Mouse (Mus musculus): Measurements from ENCODE around the gene Zc3h12b. TPM values are rescaled to one million over a fixed set of nuclear protein-coding genes. Genes with fewer than 3 reads are reported as not detected.

Zc3h12b gene
- 3.7 and 4.7 TPM in 2 replicates for polyA plus RNA-seq (2014; fragmentation: Nextera tagmentation; extraction: Ambion mirVana)

- Histone ChIP-seq H3K4me2 (ENCODE audit: low read depth, low read length) (peak within 1 kb of the TSS; percentile 47), H3K27me3 (ENCODE audit: control insufficient read depth, insufficient read depth, low read length) (no peaks in the 10 kb centered on the region), H3K4me3 (ENCODE audit: low read depth, low read length) (peak within 1 kb of the TSS; percentile 43), H3K27ac (ENCODE audit: low read depth, low read length) (peak within 1 kb of the TSS; percentile 44), H3K9me3 (ENCODE audit: control insufficient read depth, low read length) (no peaks in the 10 kb centered on the region), H3K9ac (replicated peaks; ENCODE audit: low read depth, low read length) (peak within 1 kb of the TSS; percentile 44; the same call in 1 of the 2 replicates), H3K4me1 (ENCODE audit: control insufficient read depth, insufficient read depth, low read length) (no peaks in the 10 kb centered on the region), H3K36me3 (ENCODE audit: control insufficient read depth, insufficient read depth, low read length) (no peaks in the 10 kb centered on the region)
- 16% methylated on average over 40 of the region's 46 CpGs for WGBS
- ATAC-seq (ENCODE audit: low read depth) = peak; percentile 99
Measured at GRCm38 (mm10) chrX:95711227-95712111, at the start of gene Zc3h12b. Gene Zc3h12b (plus strand): TSS chrX:95711678.

- 96% methylated on average over 1 of the region's 1 CpGs for WGBS
- Histone ChIP-seq H3K4me1 (ENCODE audit: control insufficient read depth, insufficient read depth, low read length) (no peaks in the 10 kb centered on the region), H3K9ac (replicated peaks; ENCODE audit: low read depth, low read length) (no peak overlapping the region), H3K36me3 (ENCODE audit: control insufficient read depth, insufficient read depth, low read length) (no peaks in the 10 kb centered on the region), H3K27me3 (ENCODE audit: control insufficient read depth, insufficient read depth, low read length) (no peaks in the 10 kb centered on the region), H3K4me2 (ENCODE audit: low read depth, low read length) (no peak overlapping the region), H3K9me3 (ENCODE audit: control insufficient read depth, low read length) (no peaks in the 10 kb centered on the region), H3K4me3 (ENCODE audit: low read depth, low read length) (no peak overlapping the region), H3K27ac (ENCODE audit: low read depth, low read length) (no peak overlapping the region)
- no peak for ATAC-seq (ENCODE audit: low read depth)
Measured at GRCm38 (mm10) chrX:95682206-95682605, 29.3 kb upstream of the Zc3h12b start.

GRCm38 (mm10) chrX:95687119-95687518 is 24.4 kb upstream of the Zc3h12b start:
- H3K9ac ChIP-seq (replicated peaks; ENCODE audit: low read depth, low read length) = no peak overlapping the region

GRCm38 (mm10) chrX:95738253-95738652 is 26.8 kb downstream of the Zc3h12b start:
- Histone ChIP-seq H3K27ac (ENCODE audit: low read depth, low read length) (no peak overlapping the region), H3K4me2 (ENCODE audit: low read depth, low read length) (no peak overlapping the region), H3K27me3 (ENCODE audit: control insufficient read depth, insufficient read depth, low read length) (no peaks in the 10 kb centered on the region), H3K9ac (replicated peaks; ENCODE audit: low read depth, low read length) (no peak overlapping the region), H3K4me1 (ENCODE audit: control insufficient read depth, insufficient read depth, low read length) (no peaks in the 10 kb centered on the region), H3K4me3 (ENCODE audit: low read depth, low read length) (no peak overlapping the region), H3K36me3 (ENCODE audit: control insufficient read depth, insufficient read depth, low read length) (no peaks in the 10 kb centered on the region), H3K9me3 (ENCODE audit: control insufficient read depth, low read length) (no peaks in the 10 kb centered on the region)
- 37% methylated on average over 2 of the region's 2 CpGs for WGBS
- no peak for ATAC-seq (ENCODE audit: low read depth)

More at GRCm38 (mm10) chrX:95687119-95687518, 24.4 kb upstream of the Zc3h12b start:
- H3K4me2 ChIP-seq (ENCODE audit: low read depth, low read length) = no peak overlapping the region
- ATAC-seq (ENCODE audit: low read depth) = no peak
- 64% methylated on average over 1 of the region's 1 CpGs for WGBS
- no peak overlapping the region for H3K4me3 ChIP-seq (ENCODE audit: low read depth, low read length)
- H3K36me3 ChIP-seq (ENCODE audit: control insufficient read depth, insufficient read depth, low read length) = no peaks in the 10 kb centered on the region
- no peak overlapping the region for H3K27ac ChIP-seq (ENCODE audit: low read depth, low read length)
- no peaks in the 10 kb centered on the region for H3K4me1 ChIP-seq (ENCODE audit: control insufficient read depth, insufficient read depth, low read length)
- no peaks in the 10 kb centered on the region for H3K27me3 ChIP-seq (ENCODE audit: control insufficient read depth, insufficient read depth, low read length)
- H3K9me3 ChIP-seq (ENCODE audit: control insufficient read depth, low read length) = no peaks in the 10 kb centered on the region

DNA sequence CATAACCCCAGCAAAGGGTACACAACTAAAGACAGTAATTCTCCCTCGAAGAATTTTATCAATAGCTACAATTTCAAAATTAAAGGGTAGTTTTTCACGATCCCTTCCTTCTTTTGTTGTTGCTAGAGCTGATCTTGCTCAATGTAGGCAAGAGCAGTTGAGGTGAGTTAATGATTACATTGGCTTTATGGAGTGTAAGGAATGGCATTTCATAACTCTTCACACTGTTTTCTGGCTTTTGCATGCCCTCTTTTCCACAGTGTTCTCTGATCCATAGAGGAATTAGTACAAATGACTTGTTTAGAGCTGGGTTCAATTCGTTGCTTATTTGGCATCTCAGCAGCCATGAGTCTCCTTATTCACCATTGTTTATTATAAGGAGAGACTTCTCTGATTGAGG is 84.4 kb downstream of the Zc3h12b start:
- Histone ChIP-seq H3K4me2 (ENCODE audit: low read depth, low read length) (no peak overlapping the region), H3K27ac (ENCODE audit: low read depth, low read length) (no peak overlapping the region), H3K9ac (replicated peaks; ENCODE audit: low read depth, low read length) (no peak overlapping the region), H3K4me3 (ENCODE audit: low read depth, low read length) (no peak overlapping the region), H3K36me3 (ENCODE audit: control insufficient read depth, insufficient read depth, low read length) (no peaks in the 10 kb centered on the region), H3K27me3 (ENCODE audit: control insufficient read depth, insufficient read depth, low read length) (no peaks in the 10 kb centered on the region), H3K9me3 (ENCODE audit: control insufficient read depth, low read length) (no peaks in the 10 kb centered on the region), H3K4me1 (ENCODE audit: control insufficient read depth, insufficient read depth, low read length) (no peaks in the 10 kb centered on the region)
- WGBS = 79% methylated on average over 3 of the region's 3 CpGs
- no peak for ATAC-seq (ENCODE audit: low read depth)

- Histone ChIP-seq H3K4me2 (ENCODE audit: low read depth, low read length) (no peak overlapping the region), H3K27me3 (ENCODE audit: control insufficient read depth, insufficient read depth, low read length) (no peaks in the 10 kb centered on the region), H3K9me3 (ENCODE audit: control insufficient read depth, low read length) (no peaks in the 10 kb centered on the region), H3K4me1 (ENCODE audit: control insufficient read depth, insufficient read depth, low read length) (no peaks in the 10 kb centered on the region), H3K4me3 (ENCODE audit: low read depth, low read length) (no peak overlapping the region), H3K36me3 (ENCODE audit: control insufficient read depth, insufficient read depth, low read length) (no peaks in the 10 kb centered on the region), H3K27ac (ENCODE audit: low read depth, low read length) (no peak overlapping the region), H3K9ac (replicated peaks; ENCODE audit: low read depth, low read length) (no peak overlapping the region)
- no peak for ATAC-seq (ENCODE audit: low read depth)
- 93% methylated on average over 1 of the region's 1 CpGs for WGBS
Measured at GRCm38 (mm10) chrX:95801790-95802189, 90.3 kb downstream of the Zc3h12b start.

DNA sequence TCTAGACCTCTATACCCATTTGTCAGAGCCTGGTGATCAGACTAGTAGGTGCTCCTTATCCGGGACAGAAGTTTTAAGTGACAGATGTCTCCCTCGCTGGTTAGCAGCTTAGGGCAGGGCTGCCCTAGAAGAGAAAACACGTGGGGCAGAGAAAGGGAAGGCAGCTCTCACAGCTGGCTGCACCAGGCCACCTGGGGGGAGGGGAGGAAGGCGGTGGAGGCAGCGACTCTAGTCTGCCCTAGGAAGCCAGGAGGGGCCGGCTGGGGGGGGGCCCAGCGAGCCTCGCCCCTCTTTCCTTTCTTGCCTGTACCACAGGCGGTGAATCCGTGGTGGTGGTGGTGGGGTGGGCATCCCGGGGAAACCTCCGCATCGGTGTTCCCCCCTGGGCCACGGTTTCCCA is 141.3 kb downstream of the Zc3h12b start:
- H3K27ac ChIP-seq (ENCODE audit: low read depth, low read length) = no peak overlapping the region
- H3K36me3 ChIP-seq (ENCODE audit: control insufficient read depth, insufficient read depth, low read length) = no peaks in the 10 kb centered on the region
- H3K4me3 ChIP-seq (ENCODE audit: low read depth, low read length) = no peak overlapping the region
- WGBS = 65% methylated on average over 9 of the region's 14 CpGs
- no peaks in the 10 kb centered on the region for H3K9me3 ChIP-seq (ENCODE audit: control insufficient read depth, low read length)
- no peak overlapping the region for H3K9ac ChIP-seq (replicated peaks; ENCODE audit: low read depth, low read length)
- H3K4me2 ChIP-seq (ENCODE audit: low read depth, low read length) = no peak overlapping the region
- no peaks in the 10 kb centered on the region for H3K27me3 ChIP-seq (ENCODE audit: control insufficient read depth, insufficient read depth, low read length)
- no peaks in the 10 kb centered on the region for H3K4me1 ChIP-seq (ENCODE audit: control insufficient read depth, insufficient read depth, low read length)
- no peak for ATAC-seq (ENCODE audit: low read depth)

GRCm38 (mm10) chrX:95881111-95881510 is 169.6 kb downstream of the Zc3h12b start:
- H3K4me3 ChIP-seq (ENCODE audit: low read depth, low read length) = no peak overlapping the region
- H3K9me3 ChIP-seq (ENCODE audit: control insufficient read depth, low read length) = no peaks in the 10 kb centered on the region
- no peaks in the 10 kb centered on the region for H3K27me3 ChIP-seq (ENCODE audit: control insufficient read depth, insufficient read depth, low read length)
- H3K36me3 ChIP-seq (ENCODE audit: control insufficient read depth, insufficient read depth, low read length) = no peaks in the 10 kb centered on the region
- no peak overlapping the region for H3K4me2 ChIP-seq (ENCODE audit: low read depth, low read length)
- no peaks in the 10 kb centered on the region for H3K4me1 ChIP-seq (ENCODE audit: control insufficient read depth, insufficient read depth, low read length)
- no peak overlapping the region for H3K27ac ChIP-seq (ENCODE audit: low read depth, low read length)
- ATAC-seq (ENCODE audit: low read depth) = no peak
- no peak overlapping the region for H3K9ac ChIP-seq (replicated peaks; ENCODE audit: low read depth, low read length)

GRCm38 (mm10) chrX:95902716-95903115 is 191.2 kb downstream of the Zc3h12b start:
- Histone ChIP-seq H3K4me3 (ENCODE audit: low read depth, low read length) (no peak overlapping the region), H3K27ac (ENCODE audit: low read depth, low read length) (no peak overlapping the region), H3K36me3 (ENCODE audit: control insufficient read depth, insufficient read depth, low read length) (no peaks in the 10 kb centered on the region), H3K9me3 (ENCODE audit: control insufficient read depth, low read length) (no peaks in the 10 kb centered on the region), H3K4me2 (ENCODE audit: low read depth, low read length) (no peak overlapping the region), H3K4me1 (ENCODE audit: control insufficient read depth, insufficient read depth, low read length) (no peaks in the 10 kb centered on the region), H3K9ac (replicated peaks; ENCODE audit: low read depth, low read length) (no peak overlapping the region), H3K27me3 (ENCODE audit: control insufficient read depth, insufficient read depth, low read length) (no peaks in the 10 kb centered on the region)
- WGBS = 91% methylated on average over 3 of the region's 3 CpGs
- no peak for ATAC-seq (ENCODE audit: low read depth)

Data from neural tube, embryonic 14.5 days (tissue).